Mouse (Mus musculus) thymus, adult 2 months (tissue): ENCODE measurements around the gene Commd3. TPM values are rescaled to one million over a fixed set of nuclear protein-coding genes. Genes with fewer than 3 reads are reported as not detected.

ENCODE experiments used
- DNase-seq: peaks from one replicate; pipeline ENCODE4 v3.0.0; 2021
- H3K27ac ChIP-seq: fragments of 200-500 bp; 2 replicates; pipeline ENCODE4 v1.5.1; 2012; ENCODE audit warnings: low read length, control low read depth; ENCODE audit not compliant: control insufficient read depth, insufficient read depth
- H3K27me3 ChIP-seq: fragments of 200-500 bp; 2 replicates; pipeline ENCODE4 v1.6.1; 2012; ENCODE audit warnings: mild to moderate bottlenecking, low read length, moderate library complexity, mixed read lengths; ENCODE audit not compliant: control insufficient read depth, insufficient read depth
- H3K36me3 ChIP-seq: fragments of 200-500 bp; 2 replicates; pipeline ENCODE4 v1.6.1; 2012; ENCODE audit warnings: mild to moderate bottlenecking, low read length, moderate library complexity; ENCODE audit not compliant: control insufficient read depth, insufficient read depth
- H3K4me1 ChIP-seq: fragments of 200-500 bp; replicated peaks from 2 replicates; pipeline ENCODE4 v1.6.1; 2012; ENCODE audit warnings: low read length; ENCODE audit not compliant: control insufficient read depth, insufficient read depth
- H3K4me3 ChIP-seq: fragments of 200-500 bp; 2 replicates; pipeline ENCODE4 v1.5.1; 2012; ENCODE audit warnings: mild to moderate bottlenecking, low read length, control low read depth, moderate library complexity; ENCODE audit not compliant: control insufficient read depth, insufficient read depth
- CTCF ChIP-seq: fragments of 200-500 bp; IDR thresholded peaks from 2 replicates; pipeline ENCODE4 v1.5.1; 2012; ENCODE audit warnings: mild to moderate bottlenecking, control low read depth, low read length, moderate library complexity, borderline replicate concordance; ENCODE audit not compliant: control insufficient read depth, poor library complexity, insufficient read depth; ENCODE audit errors: extremely low read depth
- POLR2A ChIP-seq: fragments of 200-500 bp; IDR thresholded peaks from 2 replicates; pipeline ENCODE4 v1.6.1; 2012; ENCODE audit warnings: mild to moderate bottlenecking, low read length, control low read depth, moderate library complexity; ENCODE audit not compliant: control insufficient read depth, poor library complexity, insufficient read depth; ENCODE audit errors: extremely low read depth
- WGBS: fragments of 180-500 bp; shearing (Covaris S2); methylation state at CpG from one replicate; pipeline ENCODE4 v1.1.7; 2018; 5-methylcytosine and 5-hydroxymethylcytosine counted together
- polyA plus RNA-seq: library from polyadenylated mRNA; depleted of rRNA; stranded (reverse); fragments of >200 nt; gene quantifications from 2 replicates; pipeline ENCODE4 v1.2.3, GENCODE M21; 2012

The Commd3 gene
- polyA plus RNA-seq, 1 experiment, result 57.8 TPM

DNA sequence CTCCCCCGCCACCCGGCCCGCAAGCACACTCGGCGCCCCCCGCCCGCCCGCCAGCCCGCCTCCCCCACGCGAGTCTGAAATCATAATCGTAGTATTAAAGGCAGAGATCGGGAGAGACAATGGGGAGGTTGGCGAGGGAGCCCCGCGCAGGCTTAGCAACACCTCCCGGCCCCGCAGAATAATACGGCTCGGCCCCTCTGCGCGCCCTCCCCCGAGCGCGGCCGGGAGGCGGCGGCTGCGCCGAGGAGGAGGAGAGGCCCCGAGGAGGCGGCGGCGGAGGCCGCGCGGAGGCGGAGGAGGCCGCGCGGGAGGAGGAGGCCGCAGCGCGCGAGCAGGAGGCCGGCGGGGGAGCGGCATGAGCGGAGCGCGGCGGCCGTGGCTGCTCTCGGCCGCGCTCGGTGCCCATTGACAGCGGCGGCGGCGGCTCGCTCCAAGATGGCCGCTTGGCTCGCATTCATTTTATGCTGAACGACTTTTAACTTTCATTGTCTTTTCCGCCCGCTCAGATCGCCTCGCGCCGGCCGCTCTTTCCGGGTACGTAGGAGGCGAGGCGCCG, 4.8 kb downstream of the Commd3 start, which contains the start of gene Bmi1:
Bmi1 (plus strand) TSS at position 83 of the 556 bp plus-strand sequence.
- DNase-seq, result peak; percentile 59
- H3K4me3 ChIP-seq, result peak within 1 kb of the TSS; percentile 57
- peaks cover 15% of the 10 kb centered on the region for H3K4me1 ChIP-seq
- H3K27ac ChIP-seq, result peak within 1 kb of the TSS; percentile 51; the same call in 1 of the 2 replicates
- H3K27me3 ChIP-seq, result peaks cover 12% of the 10 kb centered on the region
- peak; percentile 40; the same call in 1 of the 2 replicates for TF ChIP-seq POLR2A
- TF ChIP-seq CTCF, result 0 out of 2 replicates have a peak, but pooled peaks have one; percentile 25
- WGBS, result under 1% methylated on average over 58 of the region's 77 CpGs
- H3K36me3 ChIP-seq, result no peaks in the 10 kb centered on the region

DNA sequence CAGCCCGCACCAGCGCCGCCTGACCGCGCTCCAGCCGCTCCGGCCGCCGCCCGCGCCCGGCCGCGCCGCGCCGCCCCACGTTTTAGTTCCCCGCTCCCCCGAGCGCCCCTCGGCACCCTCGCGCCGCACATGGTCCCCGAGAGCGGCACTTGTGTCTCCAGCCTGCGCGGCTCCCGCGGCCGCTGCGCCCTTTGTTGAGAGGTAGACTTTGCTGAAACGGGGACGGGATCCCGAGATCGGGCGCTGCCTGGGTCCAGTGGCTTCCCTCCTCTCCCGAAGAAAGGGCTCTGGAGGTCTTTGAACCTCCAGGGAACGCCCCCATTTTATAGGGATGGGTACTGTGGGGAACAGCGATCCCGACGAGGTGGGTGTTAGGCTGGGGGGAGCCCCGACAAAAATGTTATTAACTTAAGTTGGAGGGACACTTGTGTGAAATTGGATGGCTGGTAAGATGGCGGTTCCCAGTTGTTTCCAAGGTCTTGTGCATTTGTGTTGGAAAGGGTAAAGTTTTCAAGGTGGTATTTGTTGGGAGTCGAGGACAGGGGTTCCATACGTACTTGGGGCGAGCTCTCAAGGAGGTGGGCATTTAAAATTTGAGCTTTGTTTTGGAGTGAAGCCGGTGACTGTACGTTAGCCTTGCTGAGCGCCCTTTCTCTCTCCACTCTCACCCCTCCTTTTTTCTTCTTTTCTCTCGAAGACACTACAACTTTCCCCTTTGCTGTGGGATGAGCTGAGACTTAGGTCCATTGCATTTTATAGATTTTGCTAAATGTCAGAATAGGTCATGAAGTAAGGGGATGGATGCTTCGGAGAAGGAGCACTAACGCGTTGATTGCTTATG, 5.7 kb downstream of the Commd3 start:
- H3K27me3 ChIP-seq, result peaks cover 12% of the 10 kb centered on the region
- no peak for TF ChIP-seq CTCF
- TF ChIP-seq POLR2A, result 0 out of 2 replicates have a peak, but pooled peaks have one; percentile 3
- peaks cover 3% of the 10 kb centered on the region; the same call in 1 of the 2 replicates for H3K36me3 ChIP-seq
- peak; percentile 60 for DNase-seq
- H3K4me1 ChIP-seq, result peaks cover 15% of the 10 kb centered on the region
- H3K27ac ChIP-seq, result no peak overlapping the region
- 14% methylated on average over 55 of the region's 55 CpGs for WGBS
- H3K4me3 ChIP-seq, result peak overlapping the region; percentile 53

- H3K27me3 ChIP-seq, result peaks cover 12% of the 10 kb centered on the region
- H3K4me3 ChIP-seq, result no peak overlapping the region
- H3K36me3 ChIP-seq, result peaks cover 9% of the 10 kb centered on the region
- WGBS, result 95% methylated on average over 2 of the region's 2 CpGs
- TF ChIP-seq POLR2A (no peak), CTCF (no peak)
- H3K27ac ChIP-seq, result no peak overlapping the region
- peaks cover 15% of the 10 kb centered on the region for H3K4me1 ChIP-seq
- DNase-seq, result no peak
These were observed 7.5 kb downstream of the Commd3 start for GRCm38 (mm10) chr2:18679701-18680100.

DNA sequence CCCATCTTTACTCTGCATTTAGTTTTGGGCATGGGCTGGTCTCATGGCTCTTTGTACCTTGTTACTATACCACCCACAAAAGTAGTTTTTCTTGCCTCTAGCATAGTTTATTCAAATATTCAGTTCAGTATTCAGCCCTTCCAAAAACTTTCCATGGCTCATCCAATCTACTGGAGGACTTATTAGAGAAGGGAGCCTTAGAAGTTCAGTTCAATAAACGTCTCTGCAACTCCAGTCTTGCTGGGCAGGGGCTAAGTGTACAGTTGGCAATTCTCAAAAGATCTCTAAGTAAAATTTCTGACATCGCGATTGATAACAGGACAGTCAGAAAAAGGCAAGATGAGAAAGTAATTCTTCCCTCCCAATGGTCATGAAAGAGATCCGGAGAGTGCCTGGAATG, 8.3 kb downstream of the Commd3 start:
- H3K27me3 ChIP-seq, result peaks cover 12% of the 10 kb centered on the region
- TF ChIP-seq CTCF (no peak), POLR2A (no peak)
- H3K4me1 ChIP-seq, result peaks cover 15% of the 10 kb centered on the region
- no peak overlapping the region for H3K4me3 ChIP-seq
- H3K27ac ChIP-seq, result no peak overlapping the region
- DNase-seq, result no peak
- H3K36me3 ChIP-seq, result peaks cover 9% of the 10 kb centered on the region
- 7% methylated on average over 4 of the region's 4 CpGs for WGBS

DNA sequence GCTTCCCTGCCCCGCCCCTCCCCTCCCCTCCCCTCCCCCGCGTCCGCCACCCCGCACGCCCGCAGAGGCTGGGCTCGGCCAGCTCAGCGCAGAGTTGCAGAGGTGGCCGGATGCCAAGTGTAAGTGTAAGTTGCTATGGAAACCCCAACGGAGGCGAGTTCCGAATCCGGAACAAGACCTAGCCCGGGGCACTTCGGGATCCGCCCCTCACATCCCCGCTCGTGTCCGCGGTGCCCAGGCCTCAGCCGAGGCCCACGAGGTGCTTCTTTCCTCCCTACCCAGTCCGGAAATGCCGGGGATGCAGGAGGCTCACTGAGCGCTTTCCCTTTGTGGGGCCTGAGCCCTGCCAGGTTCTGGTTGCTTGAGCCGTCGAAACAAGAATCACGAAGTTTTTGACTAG, 8.8 kb downstream of the Commd3 start:
- 6% methylated on average over 29 of the region's 29 CpGs for WGBS
- peak; percentile 40 for DNase-seq
- no peak overlapping the region for H3K27ac ChIP-seq
- H3K36me3 ChIP-seq, result peaks cover 9% of the 10 kb centered on the region
- peak overlapping the region; percentile 8 for H3K4me3 ChIP-seq
- peaks cover 12% of the 10 kb centered on the region for H3K27me3 ChIP-seq
- TF ChIP-seq POLR2A, result 0 out of 2 replicates have a peak, but pooled peaks have one; percentile 24
- no peak for TF ChIP-seq CTCF
- H3K4me1 ChIP-seq, result peaks cover 11% of the 10 kb centered on the region

DNA sequence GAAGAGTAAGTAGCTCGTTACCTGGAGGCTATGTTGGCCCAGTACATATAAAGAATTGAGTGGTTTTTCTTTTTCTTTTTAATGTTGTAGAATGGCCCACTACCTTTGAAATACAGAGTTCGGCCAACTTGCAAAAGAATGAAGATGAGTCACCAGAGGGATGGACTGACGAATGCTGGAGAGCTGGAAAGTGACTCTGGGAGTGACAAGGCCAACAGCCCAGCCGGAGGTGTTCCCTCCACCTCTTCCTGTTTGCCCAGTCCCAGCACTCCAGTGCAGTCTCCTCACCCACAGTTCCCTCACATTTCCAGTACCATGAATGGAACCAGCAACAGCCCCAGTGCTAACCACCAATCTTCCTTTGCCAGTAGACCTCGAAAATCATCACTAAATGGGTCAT, 11.9 kb downstream of the Commd3 start:
- Histone ChIP-seq H3K36me3 (peaks cover 9% of the 10 kb centered on the region), H3K4me3 (no peak overlapping the region), H3K27ac (no peak overlapping the region), H3K4me1 (peaks cover 10% of the 10 kb centered on the region), H3K27me3 (peaks cover 8% of the 10 kb centered on the region)
- TF ChIP-seq CTCF (no peak), POLR2A (no peak)
- WGBS, result 96% methylated on average over 5 of the region's 5 CpGs
- no peak for DNase-seq
